Mouse (Mus musculus): ENCODE results near the gene Dnm1.

Gene Dnm1

DNA sequence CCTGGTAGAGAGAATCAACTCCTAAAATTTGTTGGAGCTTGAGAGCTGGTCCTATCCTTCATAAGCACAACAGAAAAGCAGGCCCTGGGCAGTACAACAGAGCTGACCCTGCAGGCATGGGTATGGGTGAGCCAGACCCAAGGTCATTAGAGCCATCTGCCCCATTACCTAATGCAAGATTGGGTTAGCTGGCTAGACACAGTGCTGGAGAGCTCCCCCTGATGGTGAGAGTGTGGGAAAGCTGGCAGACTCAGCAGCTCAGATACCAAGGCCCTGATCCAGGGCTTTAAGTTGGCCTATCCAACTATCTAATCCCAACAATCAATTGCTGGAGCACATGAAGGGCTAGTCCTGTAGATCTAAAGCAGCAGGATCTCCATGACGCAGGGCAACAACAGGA, 70.4 kb downstream of the Dnm1 start:
- peak; percentile 75 for DNase-seq (ENCODE audit: low read depth)

DNA sequence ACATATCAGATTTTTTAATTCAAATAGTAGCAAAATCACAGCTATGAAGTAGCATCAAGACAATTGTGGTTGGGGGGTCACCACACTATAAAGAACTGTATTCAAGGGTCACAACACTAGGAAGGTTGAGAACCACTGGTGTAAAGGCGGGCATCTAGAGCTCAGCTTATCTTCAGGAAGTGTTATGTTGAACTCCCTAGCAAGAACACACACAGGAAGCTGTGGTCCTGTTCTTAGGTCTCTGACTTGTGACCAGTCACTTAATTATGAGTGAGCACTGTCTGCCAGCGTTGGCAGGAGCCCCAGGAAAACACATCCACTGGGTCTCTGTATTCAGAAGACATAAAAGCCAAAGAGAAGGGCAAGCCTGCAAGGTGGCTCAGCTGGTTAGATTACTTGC, 70.8 kb downstream of the Dnm1 start:
- no peak for DNase-seq (ENCODE audit: low read depth)

DNA sequence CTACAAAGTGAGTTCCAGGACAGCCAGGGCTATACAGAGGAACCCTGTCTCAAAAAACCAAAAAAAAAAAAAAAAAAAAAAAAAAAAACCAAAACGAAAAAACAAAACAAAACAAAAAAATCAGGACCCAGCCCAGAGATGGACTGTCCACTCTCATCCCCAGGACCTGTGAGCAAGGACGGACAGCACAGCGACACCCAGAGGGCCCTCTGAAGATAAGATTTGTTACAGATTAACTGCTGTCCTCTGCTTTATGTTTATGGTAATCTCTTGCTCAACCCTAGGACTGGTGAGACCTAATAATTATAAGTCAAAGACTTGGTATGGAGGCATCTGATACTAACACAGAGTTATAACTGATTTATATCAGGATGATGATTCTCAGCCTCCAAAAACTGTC, 77.3 kb downstream of the Dnm1 start:
- DNase-seq (ENCODE audit: low read depth) = no peak

DNA sequence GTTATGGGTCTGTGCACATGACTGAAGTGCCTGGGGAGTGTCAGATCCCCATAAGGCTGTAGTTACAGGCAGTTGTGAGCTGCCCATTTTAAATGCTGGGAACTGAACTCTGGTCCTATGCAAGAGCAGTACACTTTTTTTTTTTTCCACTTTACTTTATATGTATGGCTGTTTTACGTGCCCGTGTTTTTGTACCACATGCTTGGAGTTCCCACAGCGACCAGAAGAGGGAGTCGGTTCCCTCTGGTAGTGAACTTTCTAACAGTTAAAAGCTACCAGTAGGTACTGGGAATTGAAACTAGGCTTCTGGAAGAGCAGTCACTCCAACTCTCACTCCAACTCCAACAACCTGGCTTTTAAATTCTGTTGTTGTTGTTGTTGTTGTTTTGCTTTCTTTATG, 92.5 kb downstream of the Dnm1 start:
- DNase-seq (ENCODE audit: low read depth) = peak; percentile 90

DNA sequence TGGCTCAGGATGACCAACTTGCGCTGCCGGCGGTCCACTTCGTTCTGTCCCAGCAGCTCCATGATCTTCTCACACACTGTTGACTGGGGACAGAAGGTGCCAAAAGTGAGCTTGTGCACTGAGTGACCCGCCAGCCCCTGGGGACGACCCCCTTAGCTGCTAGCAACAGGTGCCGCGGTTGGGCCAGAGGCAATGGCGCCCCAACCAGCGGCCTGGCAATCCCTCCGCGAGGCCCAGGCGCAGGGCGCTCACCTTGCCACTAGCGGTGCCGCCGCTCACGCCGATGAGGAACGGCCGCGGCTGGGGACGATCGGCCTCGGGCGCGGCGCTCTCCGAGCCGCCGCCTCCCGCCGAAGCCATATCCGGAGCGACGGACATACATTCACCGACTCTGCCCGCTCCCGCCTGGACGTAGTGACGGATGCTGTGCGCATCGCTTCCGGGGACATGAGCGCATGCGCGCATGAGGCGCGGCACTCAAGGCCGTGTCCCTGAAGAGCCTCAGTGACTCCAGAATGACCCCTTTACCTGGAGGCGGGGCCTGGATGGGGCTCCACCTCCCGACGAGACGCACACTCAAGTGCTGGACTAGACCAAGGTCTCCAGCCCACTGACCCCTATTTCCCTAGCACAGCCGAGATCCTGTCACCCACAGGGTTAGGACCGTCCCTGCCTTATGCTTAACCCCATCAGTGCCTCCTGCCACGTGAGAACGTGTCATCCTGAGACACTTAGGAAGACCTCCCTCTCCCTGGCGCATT, 93.3 kb downstream of the Dnm1 start, which contains the start of gene Uck1:
TSS of gene Uck1 (minus strand) at position 503 of the 761 bp plus-strand sequence.
- DNase-seq (ENCODE audit: low read depth) = peak; percentile 92

DNA sequence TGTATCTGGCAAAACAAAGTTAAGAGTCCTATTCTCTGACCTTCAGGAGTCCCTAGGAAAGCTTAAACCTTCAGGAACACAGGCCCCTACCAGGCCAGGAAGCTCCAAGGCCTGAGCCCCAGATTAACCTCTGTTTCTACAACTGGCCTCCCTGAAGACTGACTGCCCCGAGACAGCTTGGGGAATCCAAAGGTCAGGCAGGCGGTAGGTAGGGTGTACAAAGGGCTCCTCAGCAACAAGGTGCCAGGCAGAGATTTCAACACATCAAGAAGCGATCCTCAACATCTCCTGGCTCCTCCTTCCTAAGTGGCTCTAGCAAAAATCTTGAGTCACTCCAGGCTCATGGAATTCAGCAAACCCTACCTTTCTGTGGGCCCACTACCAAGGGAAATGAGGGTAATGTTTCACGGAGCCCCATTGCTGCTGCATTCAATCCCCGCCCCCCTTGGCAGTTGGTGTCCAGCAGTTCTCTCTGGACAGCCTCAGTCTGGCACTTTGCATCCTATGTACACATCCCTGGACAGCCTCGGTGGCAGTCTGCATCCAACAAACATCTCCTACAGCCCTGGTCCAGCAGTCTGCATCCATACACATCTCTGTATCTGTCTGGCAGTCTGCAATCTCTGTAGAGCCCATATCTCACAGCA, 94.1 kb downstream of the Dnm1 start:
- DNase-seq (ENCODE audit: low read depth) = peak; percentile 28
